Mouse (Mus musculus): Measurements from ENCODE around the gene Wipf1.
"Not testable (repeated sequence)": the region's sequence is repeated elsewhere in the genome, so short reads cannot be mapped to it uniquely, and the experiment has no call there.

GRCm38 (mm10) chr2:73557061-73557460, 27.5 kb upstream of the Wipf1 start:
- not testable (repeated sequence) for TF ChIP-seq CTCF (IDR thresholded peaks at IDR 0.05; ENCODE audit: borderline replicate concordance, insufficient read depth, low read length); POLR2A (IDR thresholded peaks at IDR 0.05; ENCODE audit: low read depth, low read length)
